Mouse (Mus musculus): ENCODE results near the gene Slc12a8.

The Slc12a8 gene

DNA sequence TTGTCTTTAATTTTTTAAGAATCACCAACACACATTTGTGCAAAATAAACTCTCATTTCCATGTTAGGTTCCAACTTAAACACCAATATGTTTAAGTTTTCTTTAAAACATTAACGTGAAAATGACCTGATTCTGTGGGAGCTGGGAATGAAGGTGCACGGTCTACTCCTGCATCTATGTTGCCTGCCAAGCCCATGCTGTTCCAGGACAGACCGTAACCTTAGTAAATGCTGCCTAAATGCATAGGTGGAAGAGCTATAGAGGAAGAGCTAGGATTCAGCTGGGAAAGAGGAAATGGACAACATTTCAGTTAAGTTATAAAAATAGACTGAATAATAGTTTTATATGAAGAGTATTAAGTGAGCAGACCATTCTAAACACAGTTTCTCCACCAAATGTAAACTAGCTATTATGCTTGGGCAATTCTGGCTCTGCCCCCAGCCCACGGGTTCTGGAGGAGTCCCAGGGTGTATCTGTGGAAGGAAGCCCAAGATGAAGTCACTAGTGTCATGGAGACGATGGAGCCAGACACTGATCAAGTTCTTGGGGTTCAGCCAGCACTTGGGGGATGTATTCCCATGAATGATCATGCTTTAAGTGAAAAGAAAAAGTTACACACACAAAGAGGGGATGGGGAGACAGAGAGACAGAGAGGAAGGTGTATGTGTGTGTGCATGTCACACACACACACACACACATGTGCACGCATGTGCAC lies 95.1 kb downstream of the Slc12a8 start:
- DNase-seq (ENCODE audit: low spot score in 2 of 2), result peak in 1 of 2 experiments; percentile 5

DNA sequence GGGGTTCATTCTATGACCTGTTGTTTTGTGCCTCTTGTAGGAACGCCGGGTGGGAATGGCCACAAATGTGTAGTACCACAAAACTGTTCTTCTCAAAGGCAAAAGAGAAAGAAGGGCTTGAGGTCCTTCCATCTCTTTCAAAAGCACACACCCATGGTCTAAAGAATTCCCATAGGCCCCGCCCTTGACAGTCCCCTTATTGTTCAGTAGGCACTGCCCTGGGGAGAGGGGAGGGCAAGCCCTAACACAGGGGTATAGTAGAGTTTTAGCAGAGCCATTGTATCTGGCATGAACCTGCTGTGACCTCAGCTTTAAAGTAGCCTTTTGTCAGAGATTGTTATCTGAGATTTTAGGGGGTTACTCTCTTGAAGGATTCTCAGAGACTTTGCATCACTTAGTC lies 98.9 kb downstream of the Slc12a8 start:
- DNase-seq (ENCODE audit: low spot score in 2 of 2), result peak in 1 of 2 experiments; percentile 1

GRCm38 (mm10) chr16:33621836-33622235 lies 104.7 kb downstream of the Slc12a8 start:
- DNase-seq (ENCODE audit: low spot score in 2 of 2), result no peak

- no peak for DNase-seq (ENCODE audit: low spot score in 2 of 2)
Measured at GRCm38 (mm10) chr16:33624586-33624985, 107.5 kb downstream of the Slc12a8 start.

DNA sequence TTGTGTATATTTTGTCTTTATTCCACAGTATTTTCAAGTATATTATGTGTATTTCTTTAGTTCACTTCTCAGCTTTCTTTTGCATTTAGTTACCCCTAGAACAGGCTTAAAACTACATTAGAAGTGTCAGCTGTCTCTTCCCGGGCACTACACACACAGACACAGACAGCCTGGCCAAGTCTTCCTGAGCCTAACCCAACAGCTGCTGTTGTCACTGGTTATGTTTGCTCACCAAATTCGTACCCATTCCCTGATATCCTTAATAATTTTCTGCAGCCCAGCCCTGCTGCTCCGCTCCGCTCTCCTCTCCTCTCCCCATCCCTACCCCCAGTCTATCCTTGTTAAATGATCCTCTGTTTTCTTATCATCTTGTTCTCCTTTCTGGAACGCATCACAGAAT lies 112.4 kb downstream of the Slc12a8 start:
- no peak for DNase-seq (ENCODE audit: low spot score in 2 of 2)

DNA sequence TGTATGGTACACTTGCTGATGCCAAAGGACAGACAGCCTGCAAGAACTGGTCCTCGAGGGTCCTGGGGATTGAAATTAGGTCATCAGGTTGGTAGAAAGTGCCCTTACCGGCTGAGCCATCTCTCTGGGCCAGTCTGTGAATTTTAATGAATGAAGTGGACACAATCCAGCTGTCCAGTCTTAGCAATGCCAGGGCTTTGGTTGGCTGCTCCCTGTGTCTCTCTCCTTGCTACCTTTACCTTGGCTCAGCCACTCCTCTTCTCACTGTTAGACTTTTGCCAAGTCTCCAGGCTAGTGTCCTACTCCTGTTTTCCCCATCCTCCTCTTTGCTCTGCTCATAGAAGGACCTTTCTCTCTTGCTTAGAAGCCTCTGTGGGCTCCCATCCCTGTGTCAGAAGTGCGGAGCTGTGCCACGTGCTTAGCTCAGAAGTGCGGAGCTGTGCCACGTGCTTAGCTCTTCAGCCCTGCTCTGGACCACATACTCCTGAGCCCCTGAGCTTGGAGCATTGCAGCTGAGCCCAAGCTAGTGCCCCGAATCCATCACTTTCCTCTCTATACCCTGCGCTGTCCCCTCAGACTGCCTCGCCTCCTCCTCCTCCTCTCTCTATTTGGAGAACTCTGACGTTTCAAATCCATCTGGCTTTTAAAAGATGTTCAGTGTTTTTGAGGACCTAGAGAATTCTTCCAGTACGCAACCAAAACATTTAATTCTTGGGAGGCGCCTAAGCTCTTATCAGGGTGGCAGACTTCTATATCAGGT lies 118.9 kb downstream of the Slc12a8 start:
- no peak for DNase-seq (ENCODE audit: low spot score in 2 of 2)

GRCm38 (mm10) chr16:33641779-33642178 lies 124.7 kb downstream of the Slc12a8 start:
- DNase-seq (ENCODE audit: low spot score in 2 of 2), result no peak

DNA sequence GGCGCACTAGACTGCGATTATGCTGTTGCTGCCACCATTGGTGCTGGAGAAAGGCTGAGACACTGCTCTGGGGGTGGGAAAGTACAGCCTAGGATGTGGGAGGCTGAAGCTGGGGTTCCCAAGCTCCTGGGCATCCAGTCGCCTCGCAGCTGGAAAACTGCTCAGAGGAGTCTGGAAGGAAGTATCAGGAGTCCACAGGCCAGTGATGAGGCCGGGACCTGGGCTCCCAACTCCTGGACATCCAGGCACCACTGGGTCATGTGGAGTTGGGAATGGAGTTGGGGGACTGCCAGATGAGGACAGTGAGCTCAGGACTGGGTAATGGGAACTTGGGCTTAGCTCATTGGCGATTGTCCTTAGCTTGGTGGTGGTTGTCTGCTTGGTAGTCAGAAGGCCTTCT lies 136.0 kb downstream of the Slc12a8 start:
- no peak for DNase-seq (ENCODE audit: low spot score in 2 of 2)

GRCm38 (mm10) chr16:33655443-33655842 lies 138.3 kb downstream of the Slc12a8 start:
- DNase-seq (ENCODE audit: low spot score in 2 of 2), result no peak

GRCm38 (mm10) chr16:33657191-33657590 lies 140.1 kb downstream of the Slc12a8 start:
- DNase-seq (ENCODE audit: low spot score in 2 of 2), result no peak

GRCm38 (mm10) chr16:33658121-33658520 lies 141.0 kb downstream of the Slc12a8 start:
- no peak for DNase-seq (ENCODE audit: low spot score in 2 of 2)

- no peak for DNase-seq (ENCODE audit: low spot score in 2 of 2)
Measured at GRCm38 (mm10) chr16:33659521-33659920, 142.4 kb downstream of the Slc12a8 start.

- DNase-seq (ENCODE audit: low spot score in 2 of 2), result no peak
Measured at GRCm38 (mm10) chr16:33660125-33660524, 143.0 kb downstream of the Slc12a8 start.

GRCm38 (mm10) chr16:33662841-33663240 lies 145.7 kb downstream of the Slc12a8 start:
- no peak for DNase-seq (ENCODE audit: low spot score in 2 of 2)

GRCm38 (mm10) chr16:33666226-33666625 lies 149.1 kb downstream of the Slc12a8 start:
- no peak for DNase-seq (ENCODE audit: low spot score in 2 of 2)

GRCm38 (mm10) chr16:33666985-33667538 lies 149.9 kb downstream of the Slc12a8 start:
- no peak for DNase-seq (ENCODE audit: low spot score in 2 of 2)

GRCm38 (mm10) chr16:33668448-33668847 lies 151.3 kb downstream of the Slc12a8 start:
- DNase-seq (ENCODE audit: low spot score in 2 of 2), result no peak

GRCm38 (mm10) chr16:33669072-33669471 lies 151.9 kb downstream of the Slc12a8 start:
- no peak for DNase-seq (ENCODE audit: low spot score in 2 of 2)

DNA sequence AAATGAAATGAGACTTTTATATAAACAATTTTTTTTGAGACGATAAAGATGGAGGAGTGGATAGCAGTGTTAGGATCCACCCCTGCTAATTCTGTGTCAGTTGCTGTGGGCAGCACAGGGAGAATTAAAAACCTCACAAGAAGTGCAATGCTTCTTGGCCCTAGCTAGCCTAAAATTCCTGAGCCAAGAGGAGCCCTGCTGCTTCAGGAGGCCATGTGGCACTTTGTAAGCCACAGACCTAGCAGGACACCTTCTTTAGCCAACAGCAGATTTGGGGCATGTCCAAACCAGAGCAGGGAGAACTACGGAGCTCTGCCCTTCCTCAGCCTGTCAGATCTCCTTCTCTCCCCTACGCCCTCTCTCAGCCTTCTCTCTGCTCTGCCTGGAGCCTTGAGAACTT lies 153.2 kb downstream of the Slc12a8 start:
- no peak for DNase-seq (ENCODE audit: low spot score in 2 of 2)

- no peak for DNase-seq (ENCODE audit: low spot score in 2 of 2)
Measured at GRCm38 (mm10) chr16:33670933-33671332, 153.8 kb downstream of the Slc12a8 start.

GRCm38 (mm10) chr16:33672188-33672587 lies 155.1 kb downstream of the Slc12a8 start:
- DNase-seq (ENCODE audit: low spot score in 2 of 2), result no peak

DNA sequence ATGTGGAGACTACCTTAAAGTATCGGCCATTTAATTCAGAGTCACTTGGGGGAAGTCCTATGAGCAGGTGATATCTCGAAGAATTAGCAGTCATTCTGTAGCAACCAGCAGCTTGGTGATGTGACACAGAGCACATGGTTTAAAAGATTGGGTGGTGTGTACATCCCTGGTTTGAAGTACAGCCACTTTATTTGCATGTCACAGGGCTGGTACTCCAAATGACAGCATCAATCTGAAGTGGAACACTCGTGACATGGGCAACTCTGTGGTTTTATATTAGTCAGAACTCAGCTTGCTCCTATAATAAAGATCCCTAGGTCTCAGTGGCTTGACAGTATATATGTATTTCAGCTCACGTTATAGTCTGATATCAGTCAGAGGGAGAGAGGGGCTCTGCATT lies 155.5 kb downstream of the Slc12a8 start:
- DNase-seq (ENCODE audit: low spot score in 2 of 2), result no peak

DNA sequence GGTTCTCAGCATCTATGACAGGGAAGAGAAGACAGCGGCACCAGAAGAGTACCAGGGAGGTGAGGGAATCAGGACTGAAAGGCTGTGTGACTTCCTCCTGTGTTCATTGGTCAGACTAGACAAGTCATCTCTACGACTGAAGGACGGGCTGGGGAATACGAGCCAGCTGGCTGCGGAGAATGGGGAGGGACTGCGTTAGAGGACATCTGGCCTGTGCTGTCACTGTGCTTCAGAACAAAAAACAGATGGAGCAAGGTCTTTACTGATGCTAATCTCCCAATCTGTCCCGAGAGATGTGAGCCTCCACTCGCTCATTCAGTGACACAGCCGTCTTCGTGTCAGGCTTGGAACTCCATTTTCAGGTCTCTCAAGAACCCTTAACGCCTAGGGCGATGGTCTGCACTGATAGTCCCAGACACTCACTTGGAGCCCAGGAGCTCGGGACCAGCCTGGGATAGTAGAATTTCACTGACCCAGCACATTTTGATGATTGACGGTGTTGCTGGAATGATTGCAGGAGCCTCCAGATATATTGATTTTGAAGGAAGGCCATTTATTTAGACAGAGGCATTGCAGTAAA lies 156.5 kb downstream of the Slc12a8 start:
- DNase-seq (ENCODE audit: low spot score in 2 of 2), result no peak
